Mouse (Mus musculus) neural tube, embryonic 14.5 days (tissue): ENCODE measurements at regions not wholly inside any gene's neighbourhood (a gene's known extent, or its start where the extent isn't known, plus 50 kb on each side); places are given as distances from the start of the nearest gene placed in this dataset.

ENCODE experiments used
- ATAC-seq: fragments of 200-750 bp; cut with Nextera tagmentation; 2 replicates; pipeline ENCODE4 v1.8.0; 2017; ENCODE audit warnings: low read depth, mild to moderate bottlenecking, moderate TSS enrichment, moderate library complexity
- H3K27ac ChIP-seq: fragments of 300-500 bp; sonication (generic); 2 replicates; pipeline ENCODE4 v1.5.1; 2014; ENCODE audit warnings: low read depth, mild to moderate bottlenecking, control low read depth, low read length, moderate library complexity, mixed read lengths
- H3K27me3 ChIP-seq: fragments of 300-500 bp; sonication (generic); 2 replicates; pipeline ENCODE4 v1.6.1; 2014; ENCODE audit warnings: low read length; ENCODE audit not compliant: control insufficient read depth, insufficient read depth
- H3K36me3 ChIP-seq: fragments of 300-500 bp; sonication (generic); 2 replicates; pipeline ENCODE4 v1.6.1; 2014; ENCODE audit warnings: low read length, mixed read lengths; ENCODE audit not compliant: control insufficient read depth, insufficient read depth
- H3K4me1 ChIP-seq: fragments of 300-500 bp; sonication (generic); 2 replicates; pipeline ENCODE4 v1.6.1; 2014; ENCODE audit warnings: low read length; ENCODE audit not compliant: control insufficient read depth, insufficient read depth
- H3K4me2 ChIP-seq: fragments of 300-500 bp; sonication (generic); 2 replicates; pipeline ENCODE4 v1.6.1; 2014; ENCODE audit warnings: mild to moderate bottlenecking, low read depth, low read length, control low read depth
- H3K4me3 ChIP-seq: fragments of 300-500 bp; sonication (generic); 2 replicates; pipeline ENCODE4 v1.5.1; 2014; ENCODE audit warnings: low read depth, low read length, control low read depth, mixed read lengths
- H3K9ac ChIP-seq: fragments of 300-500 bp; sonication (generic); replicated peaks from 2 replicates; pipeline ENCODE4 v1.6.1; 2014; ENCODE audit warnings: low read depth, mild to moderate bottlenecking, control low read depth, low read length, mixed read lengths
- H3K9me3 ChIP-seq: fragments of 300-500 bp; sonication (generic); 2 replicates; pipeline ENCODE4 v1.6.1; 2016; ENCODE audit warnings: low read length; ENCODE audit not compliant: control insufficient read depth
- WGBS: fragments of 180-500 bp; shearing (Covaris S2); extraction: QIAGEN DNeasy Blood & Tissue Kit; methylation state at CpG from one replicate; pipeline ENCODE4 v1.1.7; 2014; 5-methylcytosine and 5-hydroxymethylcytosine counted together

GRCm38 (mm10) chr4:131253443-131253817, 309.2 kb downstream of the Matn1 start:
- H3K36me3 ChIP-seq = no peaks in the 10 kb centered on the region
- WGBS = 5% methylated on average over 8 of the region's 8 CpGs
- no peak overlapping the region for H3K9ac ChIP-seq
- H3K4me1 ChIP-seq = peaks cover 5% of the 10 kb centered on the region; the same call in 1 of the 2 replicates
- H3K27ac ChIP-seq = no peak overlapping the region
- no peaks in the 10 kb centered on the region for H3K9me3 ChIP-seq
- H3K27me3 ChIP-seq = peaks cover 3% of the 10 kb centered on the region
- H3K4me3 ChIP-seq = no peak overlapping the region
- no peak for ATAC-seq
- H3K4me2 ChIP-seq = peak overlapping the region; percentile 38; the same call in 1 of the 2 replicates

- 72% methylated on average over 7 of the region's 7 CpGs for WGBS
- H3K36me3 ChIP-seq = no peaks in the 10 kb centered on the region
- no peak overlapping the region for H3K27ac ChIP-seq
- H3K4me1 ChIP-seq = peaks cover 5% of the 10 kb centered on the region; the same call in 1 of the 2 replicates
- no peak overlapping the region for H3K9ac ChIP-seq
- ATAC-seq = no peak
- no peaks in the 10 kb centered on the region for H3K9me3 ChIP-seq
- no peak overlapping the region for H3K4me3 ChIP-seq
- peaks cover 3% of the 10 kb centered on the region for H3K27me3 ChIP-seq
- H3K4me2 ChIP-seq = no peak overlapping the region
These were observed 310.1 kb downstream of the Matn1 start for GRCm38 (mm10) chr4:131254243-131254642.

GRCm38 (mm10) chr4:131254691-131255090, 310.5 kb downstream of the Matn1 start:
- Histone ChIP-seq H3K36me3 (no peaks in the 10 kb centered on the region), H3K4me2 (no peak overlapping the region), H3K4me3 (no peak overlapping the region), H3K27ac (no peak overlapping the region), H3K9me3 (no peaks in the 10 kb centered on the region), H3K27me3 (peaks cover 3% of the 10 kb centered on the region), H3K9ac (no peak overlapping the region), H3K4me1 (peaks cover 5% of the 10 kb centered on the region; the same call in 1 of the 2 replicates)
- 53% methylated on average over 6 of the region's 6 CpGs for WGBS
- no peak for ATAC-seq

- H3K4me2 ChIP-seq = no peak overlapping the region
- no peaks in the 10 kb centered on the region for H3K36me3 ChIP-seq
- 63% methylated on average over 2 of the region's 2 CpGs for WGBS
- no peak overlapping the region for H3K27ac ChIP-seq
- ATAC-seq = no peak
- H3K4me1 ChIP-seq = no peaks in the 10 kb centered on the region
- no peaks in the 10 kb centered on the region for H3K9me3 ChIP-seq
- no peak overlapping the region for H3K4me3 ChIP-seq
- no peak overlapping the region for H3K9ac ChIP-seq
- no peaks in the 10 kb centered on the region for H3K27me3 ChIP-seq
These were observed 317.1 kb downstream of the Matn1 start for GRCm38 (mm10) chr4:131261236-131261635.

GRCm38 (mm10) chr4:131262909-131263308, 318.7 kb downstream of the Matn1 start:
- ATAC-seq = no peak
- Histone ChIP-seq H3K9me3 (no peaks in the 10 kb centered on the region), H3K4me1 (no peaks in the 10 kb centered on the region), H3K27me3 (no peaks in the 10 kb centered on the region), H3K9ac (no peak overlapping the region), H3K27ac (no peak overlapping the region), H3K4me2 (no peak overlapping the region), H3K36me3 (no peaks in the 10 kb centered on the region), H3K4me3 (no peak overlapping the region)
- 72% methylated on average over 6 of the region's 6 CpGs for WGBS

GRCm38 (mm10) chr4:131266764-131267163, 322.6 kb downstream of the Matn1 start:
- Histone ChIP-seq H3K27ac (no peak overlapping the region), H3K4me2 (no peak overlapping the region), H3K9me3 (no peaks in the 10 kb centered on the region), H3K36me3 (no peaks in the 10 kb centered on the region), H3K27me3 (no peaks in the 10 kb centered on the region), H3K9ac (no peak overlapping the region), H3K4me3 (no peak overlapping the region), H3K4me1 (no peaks in the 10 kb centered on the region)
- ATAC-seq = no peak; the same call in 1 of the 2 replicates
- 6% methylated on average over 7 of the region's 9 CpGs for WGBS

GRCm38 (mm10) chr4:131267760-131268159, 323.6 kb downstream of the Matn1 start:
- Histone ChIP-seq H3K4me2 (no peak overlapping the region), H3K4me3 (no peak overlapping the region), H3K9ac (no peak overlapping the region), H3K36me3 (no peaks in the 10 kb centered on the region), H3K27me3 (no peaks in the 10 kb centered on the region), H3K9me3 (no peaks in the 10 kb centered on the region), H3K4me1 (no peaks in the 10 kb centered on the region), H3K27ac (no peak overlapping the region)
- WGBS = 53% methylated on average over 10 of the region's 10 CpGs
- no peak for ATAC-seq

GRCm38 (mm10) chr4:131270192-131270591, 326.0 kb downstream of the Matn1 start:
- Histone ChIP-seq H3K9ac (no peak overlapping the region), H3K4me3 (no peak overlapping the region), H3K4me1 (no peaks in the 10 kb centered on the region), H3K27ac (no peak overlapping the region), H3K27me3 (no peaks in the 10 kb centered on the region), H3K4me2 (no peak overlapping the region), H3K36me3 (no peaks in the 10 kb centered on the region), H3K9me3 (no peaks in the 10 kb centered on the region)
- no peak for ATAC-seq
- 17% methylated on average over 7 of the region's 7 CpGs for WGBS

GRCm38 (mm10) chr4:131272060-131272459, 327.9 kb downstream of the Matn1 start:
- H3K27ac ChIP-seq = no peak overlapping the region
- no peaks in the 10 kb centered on the region for H3K9me3 ChIP-seq
- H3K27me3 ChIP-seq = no peaks in the 10 kb centered on the region
- no peak overlapping the region for H3K4me2 ChIP-seq
- no peak for ATAC-seq
- no peaks in the 10 kb centered on the region for H3K36me3 ChIP-seq
- no peak overlapping the region for H3K4me3 ChIP-seq
- H3K4me1 ChIP-seq = no peaks in the 10 kb centered on the region
- WGBS = 86% methylated on average over 7 of the region's 7 CpGs
- no peak overlapping the region for H3K9ac ChIP-seq

GRCm38 (mm10) chr4:131293560-131293959, 349.4 kb downstream of the Matn1 start:
- Histone ChIP-seq H3K36me3 (no peaks in the 10 kb centered on the region), H3K27ac (no peak overlapping the region), H3K9ac (no peak overlapping the region), H3K4me2 (no peak overlapping the region), H3K4me1 (no peaks in the 10 kb centered on the region), H3K4me3 (no peak overlapping the region), H3K27me3 (no peaks in the 10 kb centered on the region), H3K9me3 (no peaks in the 10 kb centered on the region)
- WGBS = 87% methylated on average over 2 of the region's 2 CpGs
- no peak for ATAC-seq
